Mouse (Mus musculus) MEL (cell line): ENCODE results near the gene Fem1b. TPM values are rescaled to one million over a fixed set of nuclear protein-coding genes. Genes with fewer than 3 reads are reported as not detected.
A peak's percentile ranks its signal among the peaks of the same experiment; 100 is the strongest.

Experiments
- DNase-seq: peaks from one replicate; pipeline ENCODE4 v3.0.0; 2011; ENCODE audit warnings: low read depth, low spot score
- H3K27ac ChIP-seq: 2 replicates; pipeline ENCODE4 v1.5.1; 2012; ENCODE audit warnings: low read depth, mild to moderate bottlenecking, control low read depth, low read length, moderate library complexity; ENCODE audit not compliant: control insufficient read depth
- H3K27me3 ChIP-seq, 2 experiments: fragments of 150-350 bp in 1 of 2; sonication (generic) in 1 of 2; 2 replicates each; pipeline ENCODE4 v1.6.1; 2012; ENCODE audit warnings: low read length in 2 of 2, mild to moderate bottlenecking in 2 of 2, improper control_type of control experiment in 1 of 2, moderate library complexity in 1 of 2; ENCODE audit not compliant: insufficient read depth in 2 of 2, control insufficient read depth in 1 of 2
- H3K36me3 ChIP-seq, 2 experiments: 2 replicates each; pipeline ENCODE4 v1.6.1; 2012 to 2014; ENCODE audit warnings: low read length in 2 of 2, improper control_type of control experiment in 1 of 2, inconsistent platforms in 1 of 2, mild to moderate bottlenecking in 1 of 2; ENCODE audit not compliant: insufficient read depth in 2 of 2, control insufficient read depth in 1 of 2
- H3K4me1 ChIP-seq, 2 experiments: fragments of 150-350 bp in 1 of 2; sonication (generic) in 1 of 2; 2 replicates each; pipeline ENCODE4 v1.6.1; 2012; ENCODE audit warnings: low read length in 2 of 2, improper control_type of control experiment in 1 of 2, mild to moderate bottlenecking in 1 of 2; ENCODE audit not compliant: insufficient read depth in 2 of 2, control insufficient read depth in 1 of 2
- H3K4me3 ChIP-seq, 2 experiments: fragments of 150-350 bp in 1 of 2; sonication (generic) in 1 of 2; 2 replicates each; pipeline ENCODE4 v1.5.1; 2012; ENCODE audit warnings: low read depth in 2 of 2, low read length in 2 of 2, mild to moderate bottlenecking in 2 of 2, moderate library complexity in 2 of 2, control low read depth in 1 of 2, improper control_type of control experiment in 1 of 2; ENCODE audit not compliant: control insufficient read depth in 1 of 2, insufficient read depth in 1 of 2
- H3K79me2 ChIP-seq: 2 replicates; pipeline ENCODE4 v1.6.1; 2012; ENCODE audit warnings: mild to moderate bottlenecking, low read length, moderate library complexity; ENCODE audit not compliant: control insufficient read depth, poor library complexity, insufficient read depth
- H3K9ac ChIP-seq: 2 replicates; pipeline ENCODE4 v1.6.1; 2012; ENCODE audit warnings: low read depth, mild to moderate bottlenecking, control low read depth, low read length, moderate library complexity; ENCODE audit not compliant: control insufficient read depth, poor library complexity, severe bottlenecking
- H3K9me3 ChIP-seq: fragments of 150-350 bp; sonication (generic); replicated peaks from 2 replicates; pipeline ENCODE4 v1.6.1; 2012; ENCODE audit warnings: mild to moderate bottlenecking, low read length, improper control_type of control experiment, moderate library complexity; ENCODE audit not compliant: insufficient read depth
- CHD1 ChIP-seq: IDR thresholded peaks from 2 replicates; pipeline ENCODE4 v1.6.1; 2012; ENCODE audit warnings: low read depth, mild to moderate bottlenecking, inconsistent platforms, low read length, improper control_type of control experiment
- CHD2 ChIP-seq: IDR thresholded peaks from 2 replicates; pipeline ENCODE4 v1.6.1; 2011; ENCODE audit warnings: low read length, improper control_type of control experiment
- CTCF ChIP-seq, 3 experiments: IDR thresholded peaks in 2 of 3; conservative IDR thresholded peaks in 1 of 3; 2 replicates each; pipeline ENCODE4 v1.5.1; 2011 to 2012; ENCODE audit warnings: low read length in 3 of 3, low read depth in 2 of 3, mild to moderate bottlenecking in 2 of 3, improper control_type of control experiment in 1 of 3, inconsistent platforms in 1 of 3, mixed read lengths in 1 of 3, moderate library complexity in 1 of 3; ENCODE audit not compliant: control insufficient read depth in 1 of 3, insufficient read depth in 1 of 3, poor library complexity in 1 of 3, severe bottlenecking in 1 of 3
- E2F4 ChIP-seq: IDR thresholded peaks from 2 replicates; pipeline ENCODE4 v1.6.1; 2011; ENCODE audit warnings: low read depth, low read length, improper control_type of control experiment, borderline replicate concordance
- EP300 ChIP-seq, 2 experiments: IDR thresholded peaks; 2 replicates each; pipeline ENCODE4 v1.6.1; 2011; ENCODE audit warnings: improper control_type of control experiment in 2 of 2, low read length in 2 of 2, low read depth in 1 of 2, mild to moderate bottlenecking in 1 of 2
- ETS1 ChIP-seq: IDR thresholded peaks from 2 replicates; pipeline ENCODE4 v1.6.1; 2012; ENCODE audit warnings: low read depth, mild to moderate bottlenecking, inconsistent platforms, low read length, improper control_type of control experiment, moderate library complexity
- GABPA ChIP-seq: IDR thresholded peaks from 2 replicates; pipeline ENCODE4 v1.6.1; 2012; ENCODE audit warnings: low read depth, mild to moderate bottlenecking, inconsistent platforms, low read length, improper control_type of control experiment, moderate library complexity
- GATA1 ChIP-seq: IDR thresholded peaks from 2 replicates; pipeline ENCODE4 v1.6.1; 2011; ENCODE audit warnings: low read depth, low read length, improper control_type of control experiment
- HCFC1 ChIP-seq: IDR thresholded peaks from 2 replicates; pipeline ENCODE4 v1.6.1; 2012; ENCODE audit warnings: low read depth, mild to moderate bottlenecking, inconsistent platforms, low read length, improper control_type of control experiment, moderate library complexity
- KAT2A ChIP-seq: conservative IDR thresholded peaks from 2 replicates; pipeline ENCODE4 v1.6.1; 2012; ENCODE audit warnings: low read depth, low read length, improper control_type of control experiment, inconsistent platforms
- MAFK ChIP-seq: IDR thresholded peaks from 2 replicates; pipeline ENCODE4 v1.6.1; 2011; ENCODE audit warnings: low read depth, mild to moderate bottlenecking, low read length, improper control_type of control experiment, borderline replicate concordance
- MAX ChIP-seq: IDR thresholded peaks from 2 replicates; pipeline ENCODE4 v1.6.1; 2011; ENCODE audit warnings: low read length, improper control_type of control experiment
- MAZ ChIP-seq: IDR thresholded peaks from 2 replicates; pipeline ENCODE4 v1.6.1; 2012; ENCODE audit warnings: low read depth, mild to moderate bottlenecking, inconsistent platforms, low read length, improper control_type of control experiment
- MEF2A ChIP-seq: IDR thresholded peaks from 2 replicates; pipeline ENCODE4 v1.6.1; 2014; ENCODE audit warnings: low read depth, mild to moderate bottlenecking, inconsistent platforms, low read length, improper control_type of control experiment; ENCODE audit not compliant: poor library complexity, insufficient replicate concordance, severe bottlenecking; ENCODE audit errors: extremely low read depth
- MXI1 ChIP-seq: IDR thresholded peaks from 2 replicates; pipeline ENCODE4 v1.6.1; 2011; ENCODE audit warnings: mild to moderate bottlenecking, low read depth, low read length, improper control_type of control experiment
- MYB ChIP-seq: IDR thresholded peaks from 2 replicates; pipeline ENCODE4 v1.6.1; 2011; ENCODE audit warnings: mild to moderate bottlenecking, low read depth, low read length, improper control_type of control experiment
- MYC ChIP-seq: IDR thresholded peaks from 2 replicates; pipeline ENCODE4 v1.6.1; 2011; ENCODE audit warnings: low read depth, mild to moderate bottlenecking, low read length, improper control_type of control experiment, moderate library complexity
- NELFE ChIP-seq: IDR thresholded peaks from 2 replicates; pipeline ENCODE4 v1.6.1; 2011; ENCODE audit warnings: low read depth, low read length, improper control_type of control experiment
- NRF1 ChIP-seq: IDR thresholded peaks from 2 replicates; pipeline ENCODE4 v1.6.1; 2014; ENCODE audit warnings: low read depth, mild to moderate bottlenecking, inconsistent platforms, low read length, improper control_type of control experiment, moderate library complexity; ENCODE audit not compliant: poor library complexity, insufficient read depth, severe bottlenecking
- POLR2A ChIP-seq, 2 experiments: IDR thresholded peaks; 2 replicates each; pipeline ENCODE4 v1.6.1; 2011 to 2012; ENCODE audit warnings: low read length in 2 of 2, mild to moderate bottlenecking in 2 of 2, control low read depth in 1 of 2, improper control_type of control experiment in 1 of 2, low read depth in 1 of 2, moderate library complexity in 1 of 2; ENCODE audit not compliant: control insufficient read depth in 1 of 2, insufficient read depth in 1 of 2, poor library complexity in 1 of 2
- POLR2AphosphoS2 ChIP-seq: IDR thresholded peaks from 2 replicates; pipeline ENCODE4 v1.6.1; 2011; ENCODE audit warnings: low read length, improper control_type of control experiment
- RAD21 ChIP-seq: IDR thresholded peaks from 2 replicates; pipeline ENCODE4 v1.6.1; 2011; ENCODE audit warnings: mild to moderate bottlenecking, low read depth, low read length, improper control_type of control experiment
- RCOR1 ChIP-seq: IDR thresholded peaks from 2 replicates; pipeline ENCODE4 v1.6.1; 2012; ENCODE audit warnings: low read depth, mild to moderate bottlenecking, inconsistent platforms, low read length, improper control_type of control experiment
- SIN3A ChIP-seq: IDR thresholded peaks from 2 replicates; pipeline ENCODE4 v1.6.1; 2012; ENCODE audit warnings: low read length, improper control_type of control experiment, inconsistent platforms
- TBP ChIP-seq: IDR thresholded peaks from 2 replicates; pipeline ENCODE4 v1.8.0; 2011; ENCODE audit warnings: low read depth, low read length, improper control_type of control experiment
- USF2 ChIP-seq, 2 experiments: IDR thresholded peaks; 2 replicates each; pipeline ENCODE4 v1.6.1; 2011 to 2012; ENCODE audit warnings: improper control_type of control experiment in 2 of 2, low read length in 2 of 2, borderline replicate concordance in 1 of 2, inconsistent platforms in 1 of 2, low read depth in 1 of 2, mild to moderate bottlenecking in 1 of 2; ENCODE audit not compliant: insufficient read depth in 1 of 2
- ZC3H11A ChIP-seq: IDR thresholded peaks from 2 replicates; pipeline ENCODE4 v1.6.1; 2012; ENCODE audit warnings: low read depth, mild to moderate bottlenecking, inconsistent platforms, low read length, improper control_type of control experiment
- ZKSCAN1 ChIP-seq: IDR thresholded peaks from 2 replicates; pipeline ENCODE4 v1.6.1; 2012; ENCODE audit warnings: low read depth, mild to moderate bottlenecking, inconsistent platforms, low read length, improper control_type of control experiment, moderate library complexity
- ZMIZ1 ChIP-seq: IDR thresholded peaks from 2 replicates; pipeline ENCODE4 v1.6.1; 2012; ENCODE audit warnings: low read depth, mild to moderate bottlenecking, inconsistent platforms, low read length, improper control_type of control experiment, moderate library complexity
- ZNF384 ChIP-seq: IDR thresholded peaks from 2 replicates; pipeline ENCODE4 v1.6.1; 2012; ENCODE audit warnings: low read depth, mild to moderate bottlenecking, inconsistent platforms, low read length, improper control_type of control experiment
- polyA plus RNA-seq, 2 experiments: library from polyadenylated mRNA; stranded (reverse) in 1 of 2; unstranded in 1 of 2; fragments of >175 nt in 1 of 2; fragments of >200 nt in 1 of 2; gene quantifications; 2 replicates each; pipeline versions ENCODE4 v1.2.1 to v1.2.4; 2012; ENCODE audit warnings: low replicate concordance in 2 of 2, low read depth in 1 of 2; ENCODE audit not compliant: insufficient read length in 2 of 2, insufficient read depth in 1 of 2, missing spikeins in 1 of 2
- total RNA-seq: library from RNA; depleted of rRNA; stranded (reverse); fragments of 300-350 nt; gene quantifications from 2 replicates; pipeline ENCODE4 v1.2.3, GENCODE M21; 2012

Gene Fem1b
- total and polyA plus RNA-seq, 3 experiments: 38.2 to 99.4 (median 50.5) TPM

DNA sequence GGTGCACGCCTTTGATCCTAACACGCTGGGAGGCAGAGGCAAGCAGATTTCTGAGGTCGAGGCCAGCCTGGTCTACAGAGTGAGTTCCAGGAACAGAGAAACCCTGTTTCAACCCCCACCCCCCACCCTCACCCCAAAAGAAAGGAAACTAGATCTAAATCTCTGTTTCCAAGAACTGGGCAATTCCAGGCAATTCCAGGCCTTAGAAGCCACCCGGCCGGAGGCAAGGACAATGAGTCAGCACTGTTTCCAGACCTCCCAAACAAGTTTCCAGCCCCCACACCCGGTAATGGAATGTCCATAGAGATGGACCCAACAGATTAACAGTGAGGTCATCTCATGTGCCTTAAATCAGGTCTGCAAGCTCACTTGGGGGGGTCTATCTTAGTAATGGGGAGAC, 18.1 kb upstream of the Fem1b start:
- Histone ChIP-seq H3K4me3 (no peak overlapping the region), H3K9me3 (no peaks in the 10 kb centered on the region), H3K27ac (no peak overlapping the region), H3K36me3 (peaks cover 0 to 14% of the 10 kb centered on the region in 2 experiments; a peak in 2 of 4 replicates), H3K4me1 (peaks cover 8 to 21% of the 10 kb centered on the region in 2 experiments), H3K9ac (no peak overlapping the region), H3K79me2 (no peaks in the 10 kb centered on the region; the same call in 1 of the 2 replicates), H3K27me3 (0 out of 4 replicates have a peak, but pooled peaks cover 2 to 3% of the 10 kb centered on the region in 2 experiments)
- no peak for TF ChIP-seq ZNF384
- TF ChIP-seq MXI1: no peak
- no peak for TF ChIP-seq CTCF (IDR thresholded peaks at IDR 0.05 in 2 of 3, conservative IDR thresholded peaks at IDR 0.05 in 1 of 3; ENCODE audit: control insufficient read depth in 1 of 3, insufficient read depth in 1 of 3, low read depth in 2 of 3, low read length in 3 of 3, poor library complexity in 1 of 3, severe bottlenecking in 1 of 3)
- TF ChIP-seq RAD21: no peak
- no peak for TF ChIP-seq MEF2A
- no peak for TF ChIP-seq MAFK
- TF ChIP-seq SIN3A: no peak
- TF ChIP-seq CHD1: no peak
- TF ChIP-seq ZC3H11A: no peak
- no peak for TF ChIP-seq CHD2
- no peak for TF ChIP-seq POLR2AphosphoS2
- TF ChIP-seq GABPA: no peak
- no peak for DNase-seq

- Histone ChIP-seq H3K27ac (peak overlapping the region; percentile 32), H3K79me2 (no peaks in the 10 kb centered on the region; the same call in 1 of the 2 replicates), H3K4me3 (peak overlapping the region; percentile 30 to 39), H3K9me3 (no peaks in the 10 kb centered on the region), H3K9ac (peak overlapping the region; percentile 47), H3K27me3 (0 out of 4 replicates have a peak, but pooled peaks cover 2 to 3% of the 10 kb centered on the region in 2 experiments), H3K4me1 (peaks cover 8 to 22% of the 10 kb centered on the region in 2 experiments), H3K36me3 (peaks cover 0 to 15% of the 10 kb centered on the region in 2 experiments; a peak in 2 of 4 replicates)
- peak; percentile 97 for DNase-seq
- TF ChIP-seq CHD2 (peak; percentile 31; the same call in 1 of the 2 replicates), USF2 (IDR thresholded peaks at IDR 0.05; ENCODE audit: borderline replicate concordance in 1 of 2, insufficient read depth in 1 of 2, low read depth in 1 of 2, low read length in 2 of 2) (no peak), ZC3H11A (no peak), MEF2A (no peak), EP300 (IDR thresholded peaks at IDR 0.05; ENCODE audit: low read depth in 1 of 2, low read length in 2 of 2) (no peak), E2F4 (no peak), KAT2A (no peak; the same call in 1 of the 2 replicates), POLR2A (IDR thresholded peaks at IDR 0.05; ENCODE audit: control insufficient read depth in 1 of 2, insufficient read depth in 1 of 2, low read depth in 1 of 2, low read length in 2 of 2, poor library complexity in 1 of 2) (peak in 1 of 2 experiments; percentile 52; a peak in 1 of 4 replicates), ZKSCAN1 (no peak), MYC (peak; percentile 66), RCOR1 (no peak), GATA1 (no peak), MAZ (peak; percentile 54; the same call in 1 of the 2 replicates), NELFE (peak; percentile 36), NRF1 (peak; percentile 37; the same call in 1 of the 2 replicates), ETS1 (peak; percentile 61; the same call in 1 of the 2 replicates), MAX (peak; percentile 84), MAFK (no peak), SIN3A (peak; percentile 98), TBP (no peak), ZNF384 (peak; percentile 79), MYB (no peak), HCFC1 (peak; percentile 93), ZMIZ1 (no peak), MXI1 (peak; percentile 96)
These were observed 16.9 kb upstream of the Fem1b start for GRCm38 (mm10) chr9:62828662-62829086.
